Mouse (Mus musculus) bone marrow, adult 2 months (tissue): Measurements from ENCODE around the gene Epb41l3. TPM values are rescaled to one million over a fixed set of nuclear protein-coding genes. Genes with fewer than 3 reads are reported as not detected.

Experiments used
- H3K27ac ChIP-seq: fragments of 200-500 bp; 2 replicates; pipeline ENCODE4 v1.5.1; 2012; ENCODE audit warnings: low read depth, mild to moderate bottlenecking, control low read depth, inconsistent platforms, low read length; ENCODE audit not compliant: control insufficient read depth, poor library complexity, insufficient read depth
- H3K4me1 ChIP-seq: fragments of 200-500 bp; 2 replicates; pipeline ENCODE4 v1.6.1; 2011; ENCODE audit warnings: low read length; ENCODE audit not compliant: control insufficient read depth, insufficient read depth
- H3K4me3 ChIP-seq: fragments of 200-500 bp; replicated peaks from 2 replicates; pipeline ENCODE3; 2011; ENCODE audit warnings: mild to moderate bottlenecking, low read depth, low read length, control low read depth; ENCODE audit not compliant: control insufficient read depth
- CTCF ChIP-seq: fragments of 200-500 bp; IDR thresholded peaks from 2 replicates; pipeline ENCODE4 v1.5.1; 2011; ENCODE audit warnings: low read length, control low read depth; ENCODE audit not compliant: control insufficient read depth, insufficient read depth
- POLR2A ChIP-seq: fragments of 200-500 bp; IDR thresholded peaks from 2 replicates; pipeline ENCODE4 v1.6.1; 2011; ENCODE audit warnings: low read depth, mild to moderate bottlenecking, control low read depth, low read length, borderline replicate concordance; ENCODE audit not compliant: control insufficient read depth
- WGBS: fragments of 180-500 bp; shearing (Covaris S2); methylation state at CpG from one replicate; pipeline ENCODE4 v1.1.7; 2018; 5-methylcytosine and 5-hydroxymethylcytosine counted together
- polyA plus RNA-seq: library from polyadenylated mRNA; stranded (reverse); fragments of >200 nt; gene quantifications from 2 replicates; pipeline ENCODE4 v1.2.4, GENCODE M21; 2011; ENCODE audit warnings: low replicate concordance; ENCODE audit not compliant: missing spikeins, insufficient read depth, insufficient read length

The Epb41l3 gene
- polyA plus RNA-seq, 1 experiment: 9.1 TPM

GRCm38 (mm10) chr17:69227426-69228014 lies 152.0 kb downstream of the Epb41l3 start:
- 86% methylated on average over 9 of the region's 9 CpGs for WGBS
- Histone ChIP-seq H3K27ac (no peak overlapping the region), H3K4me3 (no peak overlapping the region), H3K4me1 (no peaks in the 10 kb centered on the region)
- no peak for TF ChIP-seq CTCF
- TF ChIP-seq POLR2A: no peak

- Histone ChIP-seq H3K4me1 (no peaks in the 10 kb centered on the region), H3K27ac (no peak overlapping the region), H3K4me3 (no peak overlapping the region)
- no peak for TF ChIP-seq CTCF
- TF ChIP-seq POLR2A: no peak
- 75% methylated on average over 5 of the region's 5 CpGs for WGBS
Measured at GRCm38 (mm10) chr17:69229451-69229850, 154.0 kb downstream of the Epb41l3 start.

GRCm38 (mm10) chr17:69230131-69230621 lies 154.7 kb downstream of the Epb41l3 start:
- no peaks in the 10 kb centered on the region for H3K4me1 ChIP-seq
- no peak overlapping the region for H3K4me3 ChIP-seq
- TF ChIP-seq POLR2A (no peak), CTCF (no peak)
- 71% methylated on average over 6 of the region's 6 CpGs for WGBS
- no peak overlapping the region for H3K27ac ChIP-seq

- TF ChIP-seq CTCF (no peak), POLR2A (no peak)
- 81% methylated on average over 5 of the region's 5 CpGs for WGBS
- Histone ChIP-seq H3K4me1 (no peaks in the 10 kb centered on the region), H3K27ac (no peak overlapping the region), H3K4me3 (no peak overlapping the region)
Measured at GRCm38 (mm10) chr17:69231360-69231759, 155.9 kb downstream of the Epb41l3 start.

DNA sequence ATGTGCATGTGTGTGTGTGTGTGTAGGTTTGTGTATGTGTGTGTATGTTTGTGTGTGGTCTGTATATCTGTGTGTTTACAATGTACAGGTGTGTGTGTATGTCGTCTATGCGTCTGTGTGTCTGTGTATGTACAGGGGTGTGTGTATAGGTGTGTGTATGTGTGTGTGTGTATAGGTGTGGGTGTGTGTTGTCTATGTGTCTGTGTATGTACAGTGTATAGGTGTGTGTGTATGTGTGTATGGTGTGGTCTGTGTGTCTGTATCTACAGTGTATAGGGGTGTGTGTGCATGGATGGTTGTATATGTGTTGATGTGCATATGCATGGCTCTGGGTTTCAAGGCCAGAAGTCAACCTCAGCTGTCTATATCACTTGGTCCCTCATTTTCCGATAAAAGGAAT lies 161.7 kb downstream of the Epb41l3 start:
- TF ChIP-seq CTCF (no peak), POLR2A (no peak)

DNA sequence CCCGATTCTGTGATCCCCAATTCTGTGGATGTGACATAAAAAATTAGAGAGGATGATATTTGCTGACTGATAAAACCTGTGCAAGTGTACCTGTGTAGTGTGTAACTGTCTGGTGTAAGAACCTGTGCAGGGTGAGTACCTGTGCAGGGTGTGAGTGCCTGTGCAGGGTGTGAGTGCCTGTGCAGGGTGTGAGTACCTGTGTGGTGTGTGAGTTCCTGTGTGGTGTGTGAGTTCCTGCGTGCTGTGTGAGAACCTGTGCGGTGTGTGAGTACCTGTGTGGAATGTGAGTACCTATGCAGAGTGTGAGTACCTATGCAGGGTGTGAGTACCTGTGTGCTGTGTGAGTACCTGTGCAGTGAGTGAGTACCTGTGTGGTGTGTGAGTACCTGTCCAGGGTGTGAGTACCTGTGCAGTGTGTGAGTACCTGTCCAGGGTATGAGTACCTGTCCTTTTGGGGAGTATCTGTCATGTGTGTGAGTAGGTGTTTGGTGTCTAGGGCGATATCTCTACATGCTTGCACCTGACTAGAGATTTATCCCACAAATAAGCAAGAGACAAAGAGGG lies 163.4 kb downstream of the Epb41l3 start:
- H3K27ac ChIP-seq: no peak overlapping the region
- no peak overlapping the region for H3K4me3 ChIP-seq
- H3K4me1 ChIP-seq: no peaks in the 10 kb centered on the region
- WGBS: 84% methylated on average over 4 of the region's 4 CpGs
- TF ChIP-seq CTCF (no peak), POLR2A (no peak)

More for the DNA sequence above, 161.7 kb downstream of the Epb41l3 start:
- Histone ChIP-seq H3K27ac (no peak overlapping the region), H3K4me3 (no peak overlapping the region), H3K4me1 (no peaks in the 10 kb centered on the region)
- 78% methylated on average over 3 of the region's 3 CpGs for WGBS

DNA sequence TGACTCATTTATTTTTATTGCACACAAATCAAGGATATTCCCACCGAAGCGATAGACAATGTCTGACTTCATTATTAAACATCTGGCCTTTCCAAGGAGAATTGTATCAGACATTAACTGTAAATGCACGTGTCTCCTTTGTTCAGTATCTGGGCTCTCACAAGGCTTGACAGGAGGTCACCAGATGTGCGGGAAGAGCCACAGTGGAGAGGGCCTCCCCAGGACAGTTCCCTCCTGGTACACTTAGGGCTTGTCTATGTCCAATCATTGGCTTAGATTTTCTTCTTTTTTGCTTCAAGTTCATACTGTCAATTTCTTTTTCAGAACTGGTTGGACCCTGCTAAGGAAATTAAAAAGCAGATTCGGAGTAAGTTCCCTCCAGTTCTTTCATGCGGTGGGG lies 163.9 kb downstream of the Epb41l3 start:
- TF ChIP-seq CTCF (no peak), POLR2A (no peak)
- Histone ChIP-seq H3K4me1 (no peaks in the 10 kb centered on the region), H3K27ac (no peak overlapping the region), H3K4me3 (no peak overlapping the region)
- 87% methylated on average over 6 of the region's 6 CpGs for WGBS

- no peak overlapping the region for H3K27ac ChIP-seq
- H3K4me3 ChIP-seq: no peak overlapping the region
- H3K4me1 ChIP-seq: no peaks in the 10 kb centered on the region
- WGBS: 85% methylated on average over 9 of the region's 9 CpGs
- TF ChIP-seq POLR2A (no peak), CTCF (no peak)
Measured at GRCm38 (mm10) chr17:69255834-69256233, 180.4 kb downstream of the Epb41l3 start.
